ENCODE assay signal across 13 mouse cellular contexts in the genomic region with DNA sequence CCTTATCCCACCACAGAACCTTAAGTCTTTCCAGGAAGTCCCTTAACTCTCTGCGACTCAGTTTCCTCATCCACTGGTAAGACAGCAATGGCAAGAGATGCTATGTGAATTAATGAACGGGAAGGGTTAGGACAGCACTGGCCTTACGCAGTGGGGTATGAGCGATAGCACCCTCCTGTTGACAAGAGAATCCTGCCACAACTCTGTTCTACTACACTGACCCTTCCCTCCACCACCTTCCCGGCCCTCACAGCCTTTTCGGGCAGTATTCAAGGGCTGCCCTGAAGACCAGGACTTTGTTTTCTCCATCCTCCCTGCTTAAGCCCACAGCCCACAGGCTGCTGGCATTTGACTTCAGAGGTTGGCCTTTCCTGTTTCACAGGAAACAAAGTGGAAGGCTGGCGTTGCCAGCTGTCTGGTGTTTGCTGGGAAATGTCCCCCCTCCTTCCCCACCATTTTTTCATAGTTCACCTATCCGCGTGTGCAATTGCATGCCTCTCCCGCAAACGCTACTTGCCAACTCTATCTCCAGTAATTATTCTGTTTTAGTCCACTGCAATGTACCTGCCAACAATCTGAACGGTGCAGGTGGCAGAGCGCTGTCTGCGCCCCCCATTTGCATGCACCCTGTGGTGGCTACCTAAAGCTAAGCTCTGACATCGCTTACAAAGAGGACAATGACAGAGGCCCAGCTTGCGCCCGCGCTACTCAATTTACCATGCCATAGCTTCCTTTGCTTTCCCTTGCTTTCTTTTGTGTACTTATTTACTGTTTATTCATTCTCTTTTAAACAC.
DNase-seq lines count a peak whose midpoint lies in the region; ATAC-seq lines count a peak whose summit lies in the region.
"Had no signal": no experiment of that assay in that cellular context is flagged by ENCODE, and none has a peak within 500 bp of the region (broad histone marks: within the 10 kb centered on the region; RNA-seq: fewer than 3 reads in every experiment).

No protein-coding gene starts in this region.

- no peaks in the 10 kb centered on the region for H3K36me3 ChIP-seq in heart, embryonic 13.5 days
- no peaks in the 10 kb centered on the region for H3K36me3 ChIP-seq in embryonic facial prominence, embryonic 12.5 days
- no peaks in the 10 kb centered on the region for H3K36me3 ChIP-seq in hindbrain, embryonic 13.5 days
- H3K36me3 ChIP-seq in neural tube, embryonic 12.5 days: no peaks in the 10 kb centered on the region

- H3K4me2 ChIP-seq in heart, embryonic 13.5 days: peak overlapping the region; percentile 49
- H3K4me2 ChIP-seq in embryonic facial prominence, embryonic 12.5 days (replicated peaks): peak overlapping the region; percentile 11; the same call in 1 of the 2 replicates
- H3K4me2 ChIP-seq in hindbrain, embryonic 13.5 days: peak overlapping the region; percentile 48
- H3K4me2 ChIP-seq in neural tube, embryonic 12.5 days (replicated peaks): peak overlapping the region; percentile 36

- H3K27ac ChIP-seq in heart, embryonic 13.5 days (replicated peaks): no peak overlapping the region
- no peak overlapping the region for H3K27ac ChIP-seq in embryonic facial prominence, embryonic 12.5 days
- H3K27ac ChIP-seq in hindbrain, embryonic 13.5 days: no peak overlapping the region
- H3K27ac ChIP-seq in neural tube, embryonic 12.5 days: no peak overlapping the region
- H3K27ac ChIP-seq: kidney, postnatal 0 days; liver, embryonic 14.5 days; macrophage had no signal

- no peak overlapping the region for H3K4me3 ChIP-seq in heart, embryonic 13.5 days
- H3K4me3 ChIP-seq in embryonic facial prominence, embryonic 12.5 days: no peak overlapping the region
- H3K4me3 ChIP-seq in hindbrain, embryonic 13.5 days: peak overlapping the region; percentile 23
- H3K4me3 ChIP-seq in neural tube, embryonic 12.5 days: no peak overlapping the region

- H3K9ac ChIP-seq in heart, embryonic 13.5 days: no peak overlapping the region
- no peak overlapping the region for H3K9ac ChIP-seq in embryonic facial prominence, embryonic 12.5 days
- peak overlapping the region; percentile 36; the same call in 1 of the 2 replicates for H3K9ac ChIP-seq in hindbrain, embryonic 13.5 days
- H3K9ac ChIP-seq in neural tube, embryonic 12.5 days: no peak overlapping the region
- H3K9ac ChIP-seq: liver, embryonic 14.5 days had no signal

- peaks cover 2% of the 10 kb centered on the region; the same call in 1 of the 2 replicates for H3K4me1 ChIP-seq in heart, embryonic 13.5 days
- no peaks in the 10 kb centered on the region; the same call in 1 of the 2 replicates for H3K4me1 ChIP-seq in embryonic facial prominence, embryonic 12.5 days
- H3K4me1 ChIP-seq in hindbrain, embryonic 13.5 days (replicated peaks): peaks cover 7% of the 10 kb centered on the region
- peaks cover 6% of the 10 kb centered on the region; the same call in 1 of the 2 replicates for H3K4me1 ChIP-seq in neural tube, embryonic 12.5 days

- no peaks in the 10 kb centered on the region for H3K9me3 ChIP-seq in heart, embryonic 13.5 days
- no peaks in the 10 kb centered on the region for H3K9me3 ChIP-seq in embryonic facial prominence, embryonic 12.5 days
- H3K9me3 ChIP-seq in hindbrain, embryonic 13.5 days: no peaks in the 10 kb centered on the region
- H3K9me3 ChIP-seq in neural tube, embryonic 12.5 days: no peaks in the 10 kb centered on the region

- no peak for DNase-seq in heart, adult 11 months
- no peak for DNase-seq in thymus, postnatal 36 days
- DNase-seq in thymus, adult 18-20 months: no peak
- DNase-seq: cerebellum, postnatal 36 days; heart, postnatal 36 days had no signal

- ATAC-seq in heart, embryonic 13.5 days (ENCODE audit: extremely low read depth, insufficient number of reproducible peaks, low FRiP score, low TSS enrichment): no peak
- ATAC-seq in embryonic facial prominence, embryonic 12.5 days (ENCODE audit: insufficient number of reproducible peaks, insufficient read depth, low FRiP score, low TSS enrichment): no peak
- ATAC-seq in hindbrain, embryonic 13.5 days (ENCODE audit: low FRiP score): no peak; the same call in 1 of the 2 replicates
- peak; percentile 71; the same call in 1 of the 2 replicates for ATAC-seq in neural tube, embryonic 12.5 days (ENCODE audit: low FRiP score, low read depth)
- ATAC-seq in erythroblast, adult 5-6 weeks (replicated peaks; ENCODE audit: low FRiP score, poor library complexity, severe bottlenecking): no peak

- WGBS in heart, embryonic 13.5 days: 33% methylated on average over 18 of the region's 18 CpGs
- WGBS in embryonic facial prominence, embryonic 12.5 days: 34% methylated on average over 18 of the region's 18 CpGs
- WGBS in hindbrain, embryonic 13.5 days: 21% methylated on average over 18 of the region's 18 CpGs
- WGBS in neural tube, embryonic 12.5 days: 32% methylated on average over 18 of the region's 18 CpGs

- H3K27me3 ChIP-seq in heart, embryonic 13.5 days (replicated peaks): no peaks in the 10 kb centered on the region
- H3K27me3 ChIP-seq in embryonic facial prominence, embryonic 12.5 days: no peaks in the 10 kb centered on the region
- H3K27me3 ChIP-seq in hindbrain, embryonic 13.5 days: peaks cover 25% of the 10 kb centered on the region
- 0 out of 2 replicates have a peak, but pooled peaks cover 6% of the 10 kb centered on the region for H3K27me3 ChIP-seq in neural tube, embryonic 12.5 days (replicated peaks)
